17 mouse cellular contexts compared by ENCODE assay signal in the genomic region with DNA sequence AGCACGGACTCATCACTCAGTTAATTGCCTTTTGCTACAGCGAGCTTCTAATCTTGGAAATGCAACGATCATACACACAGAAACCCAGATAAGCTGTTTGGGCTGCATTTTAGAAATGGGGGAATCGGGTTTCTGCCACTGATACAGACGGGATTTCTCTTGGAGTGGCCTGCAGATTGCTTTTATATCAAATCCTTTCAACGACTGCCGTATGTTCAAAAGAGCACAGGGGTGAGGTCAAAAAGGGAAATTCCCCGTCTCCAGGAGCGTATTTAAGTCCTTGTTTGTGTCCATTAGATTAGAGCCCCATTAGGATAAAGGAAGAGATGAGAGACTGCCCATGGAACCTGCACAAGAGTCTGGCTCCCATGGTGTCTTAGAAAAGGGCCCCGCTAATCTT.
DNase-seq lines count a peak whose midpoint lies in the region; ATAC-seq lines count a peak whose summit lies in the region.
"Had no signal": no experiment of that assay in that cellular context is flagged by ENCODE, and none has a peak within 500 bp of the region (broad histone marks: within the 10 kb centered on the region; RNA-seq: fewer than 3 reads in every experiment).

No protein-coding gene starts in this region.

- no peak overlapping the region for H3K9ac ChIP-seq in heart, embryonic 13.5 days
- H3K9ac ChIP-seq in neural tube, embryonic 11.5 days (ENCODE audit: low read length), result no peak overlapping the region
- H3K9ac ChIP-seq in hindbrain, embryonic 15.5 days, result no peak overlapping the region
- H3K9ac ChIP-seq: lung, embryonic 15.5 days; neural tube, embryonic 12.5 days had no signal

- H3K27me3 ChIP-seq in heart, embryonic 13.5 days (replicated peaks), result no peaks in the 10 kb centered on the region
- H3K27me3 ChIP-seq in neural tube, embryonic 11.5 days (ENCODE audit: control insufficient read depth, insufficient read depth, low read length), result no peaks in the 10 kb centered on the region
- no peaks in the 10 kb centered on the region for H3K27me3 ChIP-seq in hindbrain, embryonic 15.5 days
- H3K27me3 ChIP-seq: lung, embryonic 15.5 days; neural tube, embryonic 12.5 days had no signal

- DNase-seq in heart, postnatal 10 days, result no peak
- DNase-seq in neural tube, embryonic 11.5 days (ENCODE audit: low spot score), result no peak
- no peak for DNase-seq in neural tube, embryonic 10.5 days (ENCODE audit: extremely low spot score, low spot score)
- peak; percentile 46 for DNase-seq in retina, embryonic 14.5 days (ENCODE audit: low spot score)
- no peak for DNase-seq in urinary bladder, postnatal 14 days (ENCODE audit: low spot score)
- no peak for DNase-seq in adipocyte (ENCODE audit: low spot score)
- DNase-seq: adrenal gland, adult 2 months; cerebellum, adult 2 months; heart, postnatal 4 days; kidney, adult 18-20 months; kidney, postnatal 14 days; layer of hippocampus, adult 9-11 months had no signal

- 30% methylated on average over 10 of the region's 10 CpGs for WGBS in heart, embryonic 13.5 days
- 68% methylated on average over 10 of the region's 10 CpGs for WGBS in neural tube, embryonic 11.5 days
- 42% methylated on average over 10 of the region's 10 CpGs for WGBS in hindbrain, embryonic 15.5 days

- no peak for ATAC-seq in heart, embryonic 13.5 days (ENCODE audit: extremely low read depth, insufficient number of reproducible peaks, low FRiP score, low TSS enrichment)
- no peak for ATAC-seq in neural tube, embryonic 11.5 days (ENCODE audit: insufficient read depth, low FRiP score, low TSS enrichment)
- no peak for ATAC-seq in hindbrain, embryonic 15.5 days (ENCODE audit: low FRiP score, low read depth)

- intact Hi-C loops in heart, postnatal 10 days (cut with DNase I), result no loop called here

- no peak overlapping the region for H3K27ac ChIP-seq in heart, embryonic 13.5 days (replicated peaks)
- H3K27ac ChIP-seq in neural tube, embryonic 11.5 days (ENCODE audit: low read depth, low read length), result 0 out of 2 replicates have a peak overlapping the region, but pooled peaks have one; percentile 23
- peak overlapping the region; percentile 11; the same call in 1 of the 2 replicates for H3K27ac ChIP-seq in hindbrain, embryonic 15.5 days (replicated peaks)
- H3K27ac ChIP-seq: lung, embryonic 15.5 days; neural tube, embryonic 12.5 days had no signal

- H3K4me2 ChIP-seq in heart, embryonic 13.5 days, result peak overlapping the region; percentile 53
- no peak overlapping the region for H3K4me2 ChIP-seq in neural tube, embryonic 11.5 days (ENCODE audit: low read depth)
- no peak overlapping the region for H3K4me2 ChIP-seq in hindbrain, embryonic 15.5 days
- H3K4me2 ChIP-seq: liver, embryonic 11.5 days; lung, embryonic 15.5 days; neural tube, embryonic 12.5 days had no signal

- H3K36me3 ChIP-seq in heart, embryonic 13.5 days, result no peaks in the 10 kb centered on the region
- no peaks in the 10 kb centered on the region for H3K36me3 ChIP-seq in neural tube, embryonic 11.5 days (ENCODE audit: control insufficient read depth, insufficient read depth, low read length)
- no peaks in the 10 kb centered on the region for H3K36me3 ChIP-seq in hindbrain, embryonic 15.5 days
- H3K36me3 ChIP-seq: lung, embryonic 15.5 days; neural tube, embryonic 12.5 days had no signal

- no peak overlapping the region for H3K4me3 ChIP-seq in heart, embryonic 13.5 days
- no peak overlapping the region for H3K4me3 ChIP-seq in neural tube, embryonic 11.5 days (ENCODE audit: low read depth, low read length)
- H3K4me3 ChIP-seq in hindbrain, embryonic 15.5 days, result no peak overlapping the region
- H3K4me3 ChIP-seq: lung, embryonic 15.5 days; neural tube, embryonic 12.5 days had no signal

- H3K4me1 ChIP-seq in heart, embryonic 13.5 days, result peaks cover 13% of the 10 kb centered on the region; the same call in 1 of the 2 replicates
- H3K4me1 ChIP-seq in neural tube, embryonic 11.5 days (ENCODE audit: control insufficient read depth, insufficient read depth, low read length), result no peaks in the 10 kb centered on the region
- H3K4me1 ChIP-seq in hindbrain, embryonic 15.5 days (replicated peaks), result peaks cover 7% of the 10 kb centered on the region; the same call in 1 of the 2 replicates
- H3K4me1 ChIP-seq: neural tube, embryonic 12.5 days had no signal

- H3K9me3 ChIP-seq in heart, embryonic 13.5 days, result no peaks in the 10 kb centered on the region
- no peaks in the 10 kb centered on the region for H3K9me3 ChIP-seq in neural tube, embryonic 11.5 days (ENCODE audit: control insufficient read depth, low read length)
- no peaks in the 10 kb centered on the region for H3K9me3 ChIP-seq in hindbrain, embryonic 15.5 days
- H3K9me3 ChIP-seq: lung, embryonic 15.5 days; neural tube, embryonic 12.5 days had no signal
